Mouse (Mus musculus) bone marrow, adult 2 months (tissue): ENCODE data around the gene Tlx2.

Experiments used
- CTCF ChIP-seq: fragments of 200-500 bp; IDR thresholded peaks from 2 replicates; pipeline ENCODE4 v1.5.1; 2011; ENCODE audit warnings: low read length, control low read depth; ENCODE audit not compliant: control insufficient read depth, insufficient read depth
- POLR2A ChIP-seq: fragments of 200-500 bp; IDR thresholded peaks from 2 replicates; pipeline ENCODE4 v1.6.1; 2011; ENCODE audit warnings: low read depth, mild to moderate bottlenecking, control low read depth, low read length, borderline replicate concordance; ENCODE audit not compliant: control insufficient read depth

DNA sequence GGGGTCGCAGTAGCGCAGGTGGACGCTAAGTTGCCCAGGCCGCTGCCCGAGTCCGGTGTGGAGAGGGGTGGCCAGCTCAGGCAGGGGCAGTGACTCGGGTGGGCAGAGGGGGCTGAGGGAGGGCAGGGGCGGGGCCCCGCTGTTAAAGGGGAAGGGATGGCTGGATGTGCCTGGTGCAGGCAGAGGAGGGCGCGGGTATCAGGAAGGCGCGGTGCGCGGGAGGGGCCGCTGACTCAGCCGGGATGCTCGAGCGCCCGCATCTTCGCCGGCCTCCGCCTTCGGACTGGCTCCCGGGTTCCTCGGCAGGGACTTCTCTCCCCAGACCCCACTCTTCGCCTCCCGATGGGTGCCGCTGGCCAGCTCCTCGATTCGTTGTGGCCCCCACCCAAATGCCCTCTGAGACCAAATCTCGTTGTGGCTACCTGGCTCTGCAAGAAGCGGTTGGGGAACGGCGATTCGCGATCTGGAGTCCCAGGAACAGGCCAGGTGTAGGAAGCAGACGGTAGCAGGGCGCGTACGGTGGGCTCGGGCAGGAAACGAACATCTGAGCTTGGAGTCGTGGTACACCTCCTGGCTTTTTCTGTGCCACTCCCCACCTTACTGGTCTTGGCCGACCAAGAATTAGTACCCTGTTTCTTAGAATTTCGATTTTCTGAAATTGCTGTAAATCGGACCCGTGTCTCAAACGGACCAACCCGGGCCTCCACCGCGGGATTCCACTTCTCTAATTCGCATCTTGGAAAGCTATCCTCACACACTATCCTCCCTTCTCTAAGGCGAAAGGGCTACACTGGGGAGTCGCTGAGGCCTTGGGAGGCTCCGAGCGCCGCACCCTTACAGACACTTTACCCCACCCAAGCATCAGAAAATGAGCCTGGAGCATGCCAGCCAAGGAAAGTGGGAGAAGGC is 472 bp upstream of the Tlx2 start:
- TF ChIP-seq CTCF (no peak), POLR2A (no peak)
